Mouse (Mus musculus) myocyte (in vitro differentiated cells): ENCODE measurements at regions not wholly inside any gene's neighbourhood (a gene's known extent, or its start where the extent isn't known, plus 50 kb on each side); places are given as distances from the start of the nearest gene placed in this dataset.

ENCODE experiments used
- E2F4 ChIP-seq: IDR thresholded peaks from one replicate; pipeline ENCODE4 v1.6.1; 2011; ENCODE audit warnings: mild to moderate bottlenecking, control low read depth, moderate library complexity; ENCODE audit not compliant: insufficient read depth
- MAX ChIP-seq: IDR thresholded peaks from one replicate; pipeline ENCODE4 v1.6.1; 2011; ENCODE audit warnings: low read depth, mild to moderate bottlenecking, control low read depth
- POLR2A ChIP-seq: IDR thresholded peaks from one replicate; pipeline ENCODE4 v1.6.1; 2011; ENCODE audit warnings: low read depth, mild to moderate bottlenecking, control low read depth, moderate library complexity; ENCODE audit not compliant: insufficient read length
- POLR2AphosphoS2 ChIP-seq: IDR thresholded peaks from one replicate; pipeline ENCODE4 v1.6.1; 2011; ENCODE audit warnings: low read depth, control low read depth; ENCODE audit not compliant: insufficient read length
- REST ChIP-seq: IDR thresholded peaks from one replicate; pipeline ENCODE4 v1.6.1; 2011; ENCODE audit warnings: mild to moderate bottlenecking, control low read depth, moderate library complexity; ENCODE audit not compliant: insufficient read depth, insufficient read length

- no peak for TF ChIP-seq POLR2A
- no peak for TF ChIP-seq E2F4
- no peak for TF ChIP-seq POLR2AphosphoS2
- no peak for TF ChIP-seq REST
- TF ChIP-seq MAX = no peak
These were observed 124.5 kb downstream of the Gm19410 start for GRCm38 (mm10) chr8:35890083-35890482.
